Mouse (Mus musculus) bone marrow macrophage, adult 2 months (primary cell): ENCODE measurements around the gene Cd55.

Experiments
- CTCF ChIP-seq: IDR thresholded peaks from 2 replicates; pipeline ENCODE4 v1.5.1; 2012; ENCODE audit warnings: low read depth, mild to moderate bottlenecking, low read length, moderate library complexity
- POLR2A ChIP-seq: IDR thresholded peaks from 2 replicates; pipeline ENCODE4 v1.6.1; 2012; ENCODE audit warnings: mild to moderate bottlenecking, low read depth, low read length, borderline replicate concordance

GRCm38 (mm10) chr1:130467453-130467852 is 4.9 kb upstream of the Cd55 start:
- TF ChIP-seq POLR2A (no peak), CTCF (no peak)
